Mouse (Mus musculus) T-helper 2 cell (primary cell): Measurements from ENCODE around the gene Gm4792.

Experiments
- in situ Hi-C: fragments of 300-600 bp; cut with MboI, MseI; formaldehyde crosslinking; loops from one replicate; pipeline ENCODE4 v1.15.1; 2025; ENCODE audit warnings: high pct_unique_total_duplicates

Gene Gm4792

DNA sequence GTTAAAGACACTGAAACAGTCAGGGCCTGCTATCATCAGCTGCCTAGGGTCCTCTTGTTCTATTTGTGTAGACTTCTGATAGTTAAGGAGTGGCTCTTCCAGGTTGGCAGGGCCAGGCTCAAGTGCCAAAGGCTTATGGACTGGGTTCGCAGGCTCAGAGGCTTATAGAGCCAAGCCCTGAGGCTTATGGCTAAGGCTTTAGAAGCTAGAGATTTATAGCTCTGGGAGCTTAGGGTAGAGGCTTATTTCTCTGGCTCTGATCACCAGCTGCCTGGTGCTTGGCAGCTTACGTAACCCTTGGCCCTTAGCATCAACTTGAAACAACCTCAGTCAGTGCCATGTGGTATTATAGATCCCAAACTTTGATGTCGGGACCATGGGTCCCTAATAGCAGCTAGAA, at the start of gene Gm4792:
Gene Gm4792, minus strand, starts transcription at position 233 of the 400 bp plus-strand sequence.
- in situ Hi-C loops: no loop called here

DNA sequence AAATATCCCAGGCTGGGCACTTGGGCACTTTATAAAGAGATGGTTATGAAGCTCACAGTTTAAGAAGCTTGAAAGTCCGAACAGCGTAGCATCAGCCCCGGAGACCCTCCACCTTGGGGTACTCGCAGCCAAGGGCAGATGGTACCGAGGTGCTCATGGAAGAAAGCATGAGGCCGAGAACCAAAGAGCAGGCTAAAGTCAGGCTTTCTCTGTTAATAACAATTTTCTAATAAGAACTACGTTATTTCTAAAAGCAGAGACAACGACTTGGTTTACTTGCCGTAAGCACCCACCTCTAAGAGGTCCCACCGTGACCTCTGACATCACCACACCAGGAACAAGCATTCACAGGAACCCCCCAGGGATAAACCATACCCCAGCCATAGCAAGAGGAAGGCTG, 49.5 kb upstream of the Gm4792 start:
- in situ Hi-C loops: no loop called here

DNA sequence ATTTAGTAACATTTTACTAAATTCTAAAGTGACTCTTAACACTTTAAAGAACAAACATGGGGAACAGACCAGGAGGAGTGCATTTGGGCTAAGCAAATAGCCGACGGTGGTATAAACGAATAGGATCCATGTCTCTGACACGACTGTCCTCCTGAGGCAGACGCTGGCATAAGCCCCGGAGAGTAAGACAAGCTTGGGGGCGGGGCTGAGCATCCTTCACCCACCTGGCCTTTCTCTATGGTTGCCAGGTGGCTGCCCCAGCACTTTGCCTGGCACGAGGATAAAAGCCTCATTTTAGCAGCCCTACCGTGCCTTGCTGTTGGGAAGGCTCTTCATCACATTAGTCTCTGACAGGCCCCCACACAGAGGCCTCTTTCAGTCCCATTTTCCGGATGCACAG, 48.8 kb upstream of the Gm4792 start:
- in situ Hi-C loops: no loop called here

DNA sequence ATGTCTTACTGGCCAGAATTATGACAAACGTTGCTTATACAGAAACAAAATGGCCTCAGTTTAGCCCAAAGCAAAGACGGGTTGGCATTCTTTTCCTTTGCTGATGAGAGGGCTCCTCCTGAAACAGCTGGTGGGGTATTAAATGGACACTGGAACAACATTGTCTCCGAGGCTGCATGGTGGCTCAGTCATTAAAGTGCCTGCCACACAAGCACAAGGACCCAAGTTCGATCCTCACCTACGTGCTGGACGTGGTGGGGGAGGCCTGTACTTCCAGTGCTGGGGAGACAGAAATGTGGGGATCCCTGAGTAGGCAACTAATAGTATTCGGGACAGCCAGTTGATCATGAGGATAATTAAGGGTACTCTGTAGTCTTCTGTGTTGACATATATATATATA, 48.1 kb upstream of the Gm4792 start:
- in situ Hi-C loops: no loop called here

DNA sequence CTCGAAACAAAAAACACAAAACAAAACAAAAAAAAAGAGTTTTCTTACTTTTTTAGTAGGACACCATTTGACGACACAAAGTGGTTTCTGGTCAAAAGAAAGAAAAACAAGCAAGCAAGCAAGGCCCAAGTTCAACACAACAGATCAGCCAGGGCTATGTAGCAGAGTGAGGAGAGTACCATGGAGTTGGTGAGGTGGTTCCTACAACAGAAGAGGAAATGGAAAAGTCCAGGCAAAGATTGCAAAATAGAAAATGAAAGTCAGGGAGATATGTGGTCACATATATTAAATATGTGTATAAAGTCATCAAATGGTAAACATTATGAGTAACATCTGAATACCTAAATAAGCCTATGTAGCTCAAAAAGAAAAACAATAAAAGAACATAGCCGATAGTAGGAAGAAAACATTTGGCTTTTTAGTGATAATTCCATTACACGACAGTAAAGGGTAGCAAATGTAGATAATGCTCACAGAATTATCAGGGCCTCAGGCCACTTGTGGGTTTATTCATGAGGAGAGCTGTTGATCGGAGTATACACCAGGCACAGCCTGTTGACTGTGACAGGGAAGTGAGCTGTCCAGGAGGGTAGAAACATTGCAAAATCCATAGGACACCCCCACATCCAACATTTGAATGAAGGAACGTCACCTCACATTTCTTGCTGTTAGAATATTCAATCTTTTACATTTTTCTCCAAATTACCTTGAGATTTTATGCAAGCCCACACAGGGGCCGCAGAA, 47.2 kb upstream of the Gm4792 start:
- in situ Hi-C loops: no loop called here

DNA sequence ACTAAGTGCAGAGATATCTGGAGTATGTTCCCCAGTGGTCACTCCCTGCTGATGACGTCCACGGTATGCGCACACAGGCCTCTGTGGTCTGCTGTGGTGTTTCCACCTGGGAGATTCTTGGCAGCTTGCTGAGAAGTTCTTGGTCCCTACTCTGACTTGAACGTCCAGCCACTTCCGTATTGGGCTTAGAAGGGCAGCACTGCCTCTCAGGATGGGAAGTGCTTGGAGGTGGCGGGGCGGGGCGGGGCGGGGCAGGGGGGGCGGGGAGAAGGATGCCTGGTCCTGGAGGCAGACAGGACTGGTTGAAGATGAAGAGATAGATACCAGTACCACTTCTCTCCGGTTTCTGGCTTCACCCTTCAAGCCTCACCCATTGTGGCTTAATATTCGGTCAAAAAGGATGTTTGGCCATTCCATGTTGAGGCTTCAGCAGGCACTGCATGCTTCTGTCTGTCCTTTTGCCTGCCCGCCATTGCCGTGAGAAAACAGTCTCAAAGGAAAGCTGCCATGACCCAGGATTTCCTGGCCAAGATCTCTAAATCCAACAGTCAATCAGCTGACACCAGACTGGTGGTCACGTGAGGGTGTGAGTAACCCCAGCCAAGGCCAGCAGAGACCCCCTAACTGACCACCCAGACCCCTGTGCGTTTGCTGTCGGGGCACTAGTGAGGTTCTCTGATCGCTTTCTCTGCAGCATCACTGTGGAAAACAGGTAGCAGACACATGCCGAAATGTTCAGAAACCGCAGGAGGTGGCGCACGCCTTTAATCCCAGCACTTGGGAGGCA, 46.3 kb upstream of the Gm4792 start:
- in situ Hi-C loops: no loop called here

DNA sequence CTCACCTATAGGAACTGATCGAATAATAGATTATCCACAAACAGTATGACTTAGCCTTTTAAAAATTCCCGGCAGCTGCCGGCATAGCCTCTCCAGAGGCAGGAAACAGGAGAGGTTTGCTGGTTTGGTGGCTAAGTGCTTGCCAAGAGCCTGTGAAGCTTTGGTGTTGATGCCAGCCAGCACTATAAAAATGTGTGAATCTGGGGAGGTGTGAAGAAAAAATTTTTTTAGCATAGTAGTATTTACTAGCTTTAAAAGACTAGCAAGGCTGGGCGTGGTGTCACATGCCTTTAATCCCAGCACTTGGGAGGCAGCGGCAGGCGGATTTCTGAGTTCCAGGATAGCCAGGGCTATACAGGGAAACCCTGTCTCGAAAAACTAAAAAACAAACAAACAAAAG, 45.1 kb upstream of the Gm4792 start:
- in situ Hi-C loops: no loop called here

DNA sequence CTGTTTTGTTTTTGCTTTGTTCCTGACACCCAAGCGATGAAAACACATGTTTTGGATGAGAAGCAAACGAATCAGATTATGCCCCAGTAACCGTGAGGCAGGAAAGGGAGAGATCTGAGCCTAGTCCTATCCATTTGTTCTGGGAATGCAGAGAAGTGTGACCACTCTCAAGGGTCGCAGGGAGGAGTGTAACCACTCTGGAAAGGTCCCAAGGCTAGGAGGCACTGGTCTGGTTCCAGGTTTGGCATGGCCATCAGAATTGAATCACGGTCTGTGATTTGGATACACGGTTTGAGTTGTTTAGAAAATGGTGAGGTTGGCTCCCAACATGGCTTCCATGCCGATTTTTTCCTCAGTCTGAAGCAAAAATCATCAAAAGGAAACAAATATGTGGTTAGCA, 43.8 kb upstream of the Gm4792 start:
- in situ Hi-C loops: no loop called here

DNA sequence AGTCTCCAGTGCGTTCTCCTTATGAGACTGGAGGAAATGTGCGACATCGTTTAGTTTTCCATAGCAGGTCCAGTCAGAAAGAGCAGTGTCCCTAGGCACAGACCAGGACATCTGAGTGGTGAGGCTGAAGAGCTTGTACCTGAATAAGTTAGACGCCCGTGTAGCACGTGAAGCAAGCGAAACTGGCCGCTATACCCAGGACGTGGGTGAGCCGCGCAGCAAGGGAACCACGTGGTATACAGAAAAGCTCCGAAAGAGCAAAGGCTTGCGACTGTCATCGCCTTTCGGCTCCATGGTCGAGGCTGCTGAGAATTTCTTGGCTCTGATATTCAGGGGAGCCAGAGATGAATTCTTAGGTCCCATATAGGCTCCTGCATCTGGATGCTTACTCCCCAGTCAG, 43.0 kb upstream of the Gm4792 start:
- in situ Hi-C loops: no loop called here

DNA sequence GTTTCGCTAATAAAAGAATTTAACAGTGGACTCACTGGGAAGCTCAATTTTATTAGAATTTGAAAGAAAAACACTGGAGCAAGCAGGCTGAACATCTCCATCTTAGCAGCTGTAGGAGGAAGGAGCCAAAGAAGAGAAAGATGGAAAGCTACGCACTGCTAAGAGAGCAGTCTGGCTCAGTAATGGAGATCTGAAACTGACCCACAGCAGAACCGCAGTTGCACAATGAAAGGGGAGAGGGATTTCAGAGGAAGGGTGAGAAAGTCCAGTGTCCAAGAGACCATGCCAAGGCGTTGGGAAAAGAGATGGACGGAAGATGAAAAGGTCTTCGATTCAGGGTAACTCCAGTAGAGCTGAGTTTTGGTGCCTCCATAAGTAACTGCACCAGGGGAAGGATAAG, 37.6 kb upstream of the Gm4792 start:
- in situ Hi-C loops: loop anchor here (5.0 kb wide), 1 partner anchor 76 kb away; no protein-coding TSS in a partner anchor

DNA sequence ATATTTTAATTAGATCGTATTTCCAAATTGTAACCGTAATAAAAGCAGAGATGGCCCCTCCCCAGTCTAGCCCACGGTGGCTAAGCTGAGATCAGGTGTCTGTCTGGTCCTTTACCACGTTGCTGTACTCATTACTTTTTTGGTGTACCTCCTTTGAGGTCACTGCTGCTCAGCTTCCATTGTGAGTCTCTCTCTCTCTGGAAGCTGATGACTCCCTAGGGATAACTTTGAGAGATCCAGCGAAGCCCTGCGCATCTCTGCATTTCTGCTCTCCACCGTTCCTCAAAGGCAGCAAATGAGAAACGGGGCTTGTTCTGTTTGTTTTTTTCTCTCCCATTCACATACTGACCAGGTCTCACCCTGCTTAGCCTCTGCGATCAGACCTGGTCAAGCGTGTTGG, 36.5 kb upstream of the Gm4792 start:
- in situ Hi-C loops: loop anchor here (5.0 kb wide), 1 partner anchor 77 kb away; no protein-coding TSS in a partner anchor

DNA sequence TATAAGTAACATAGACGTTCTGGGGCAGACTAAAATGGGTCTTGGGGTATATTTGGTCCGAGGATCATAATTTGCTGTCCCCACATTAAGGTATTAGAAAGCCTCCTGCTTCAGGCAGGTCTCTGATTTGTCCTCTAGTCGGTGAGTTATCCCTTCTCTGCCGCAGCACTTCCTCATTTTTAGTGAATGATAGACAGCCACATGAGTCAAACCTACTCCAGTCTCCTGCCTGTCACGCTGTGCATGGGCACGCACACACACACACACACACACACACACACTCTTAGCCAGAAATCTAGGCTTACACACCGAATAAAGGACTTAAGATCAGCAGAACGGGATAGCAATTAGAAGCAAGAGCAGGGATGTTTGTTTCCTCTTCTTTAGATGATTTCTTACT, 34.8 kb upstream of the Gm4792 start:
- in situ Hi-C loops: no loop called here

DNA sequence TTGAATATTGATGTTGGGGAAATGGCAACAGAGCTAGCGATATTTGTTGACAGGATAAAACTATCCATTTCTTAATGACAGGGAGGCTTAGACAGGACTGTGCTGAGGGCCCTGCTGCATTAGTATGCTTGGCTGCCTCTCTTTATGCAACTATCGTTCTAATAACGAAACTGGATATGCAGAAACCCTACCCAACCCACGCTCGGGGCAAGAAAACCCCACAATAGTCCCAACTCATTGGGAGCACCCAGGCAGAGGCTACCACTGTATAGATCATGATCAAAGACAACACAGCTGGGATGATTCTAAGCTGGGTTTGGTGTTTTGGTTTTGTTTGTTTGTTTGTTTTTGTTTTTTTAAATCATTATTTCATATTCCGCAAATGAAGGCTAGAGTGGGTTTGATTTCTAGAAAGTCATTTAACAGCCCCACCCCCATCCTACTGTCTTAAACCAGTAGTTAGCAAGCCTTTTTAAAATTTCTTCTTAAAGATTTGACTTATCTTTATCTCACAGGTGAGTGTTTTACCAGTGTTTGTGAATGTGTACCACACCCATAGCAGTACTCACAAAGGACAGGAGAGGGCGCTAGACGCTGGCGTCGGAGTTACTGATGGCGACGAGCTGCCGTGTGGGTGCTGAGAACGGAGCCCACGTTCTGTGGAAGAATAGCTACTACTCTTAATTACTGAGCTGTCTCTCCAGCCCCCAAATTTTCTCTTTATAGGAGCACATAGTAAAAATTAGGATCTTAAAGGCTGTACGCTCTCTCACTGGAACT, 34.0 kb upstream of the Gm4792 start:
- in situ Hi-C loops: no loop called here

DNA sequence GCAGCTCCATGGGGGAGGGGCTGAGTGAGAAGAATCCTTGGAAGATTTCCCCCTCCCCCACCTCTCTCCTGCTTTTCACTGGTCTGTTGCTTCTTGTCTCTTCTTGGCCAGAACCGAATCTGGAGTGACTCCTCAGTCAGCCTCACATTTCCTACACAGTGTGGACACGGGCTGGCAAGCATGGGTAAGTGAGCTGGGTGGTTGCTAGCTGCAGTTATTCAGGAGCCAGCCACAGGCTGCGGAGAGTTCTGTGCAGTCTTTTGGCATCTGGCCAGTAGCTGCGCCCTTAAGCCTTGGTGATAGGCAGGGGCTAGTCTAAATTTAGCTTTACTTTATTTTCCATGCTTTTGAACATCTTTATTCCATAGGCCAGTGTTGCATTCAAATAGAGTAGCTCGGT, 31.5 kb upstream of the Gm4792 start:
- in situ Hi-C loops: no loop called here

DNA sequence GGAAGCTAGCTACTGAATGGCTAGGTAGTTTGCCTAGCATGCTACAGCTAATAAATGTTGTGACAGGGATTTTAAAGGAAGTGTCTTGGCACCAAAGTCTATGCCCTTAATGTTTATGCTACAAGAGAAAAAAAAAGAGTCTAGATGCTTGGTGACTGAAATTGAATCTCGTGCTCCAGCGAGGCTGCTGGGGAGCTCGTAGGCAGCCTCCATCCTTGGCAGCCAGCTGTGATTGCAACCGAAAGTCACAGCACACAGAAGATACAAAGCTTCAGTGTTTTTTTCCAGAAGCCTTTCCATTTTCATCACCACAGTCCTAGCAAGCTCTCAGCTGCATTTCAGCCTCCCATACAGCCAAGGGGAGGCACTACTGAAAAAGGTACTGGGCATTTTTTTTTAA, 20.1 kb upstream of the Gm4792 start:
- in situ Hi-C loops: no loop called here

DNA sequence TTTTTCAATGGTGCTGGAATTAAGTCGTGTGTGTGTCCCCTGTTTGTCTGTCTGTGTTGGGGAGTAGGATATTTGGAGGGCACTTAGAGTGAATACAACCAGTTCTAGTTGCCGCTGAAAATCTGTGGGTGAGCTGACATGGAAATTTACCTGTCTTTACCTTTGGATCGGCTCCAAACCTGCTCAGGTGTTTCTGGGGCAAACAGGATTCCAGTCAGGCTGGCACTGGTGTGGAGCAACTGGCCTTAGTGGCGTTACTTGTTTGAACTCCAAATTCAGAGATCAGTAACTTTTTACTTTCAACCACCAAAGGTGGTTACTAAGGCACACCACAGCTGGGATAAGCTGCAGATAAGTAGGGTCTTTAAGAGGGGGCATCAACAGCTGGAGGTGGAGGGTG, 14.6 kb upstream of the Gm4792 start:
- in situ Hi-C loops: no loop called here

DNA sequence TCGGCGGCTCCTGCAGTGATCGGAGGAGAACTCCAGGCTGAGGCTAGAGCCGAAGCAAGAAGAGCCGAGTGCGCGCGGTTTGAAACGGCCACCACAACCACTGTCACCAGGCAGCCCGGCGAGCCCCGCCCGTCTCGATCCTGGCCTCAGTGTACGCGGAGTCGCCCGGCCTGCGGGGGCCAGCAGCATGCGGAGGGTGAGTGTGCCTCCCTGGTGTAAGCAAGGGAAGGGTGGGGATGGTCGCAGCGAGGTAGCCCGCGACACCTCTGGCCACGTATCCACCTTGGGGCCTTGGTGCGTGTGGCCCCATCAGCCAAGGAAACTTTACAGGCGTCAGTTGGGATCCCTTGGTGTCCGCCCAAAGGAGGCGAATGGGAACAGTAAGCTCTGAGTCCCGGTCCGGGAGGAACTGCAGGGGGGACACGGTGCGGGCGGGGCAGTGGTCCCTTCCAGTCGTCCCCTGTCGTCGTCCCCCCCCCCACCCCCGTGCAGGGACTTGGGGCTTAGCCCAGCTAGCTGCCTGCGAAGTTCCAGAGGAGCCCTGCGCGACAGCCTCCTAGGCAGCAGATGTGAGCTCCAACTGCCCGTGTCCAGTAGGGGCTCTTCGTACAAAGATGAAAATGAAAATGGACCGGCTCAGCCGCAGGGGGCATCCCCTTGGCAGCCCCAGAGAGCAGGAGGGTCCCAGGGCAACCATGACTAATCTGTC, 13.7 kb upstream of the Gm4792 start:
- in situ Hi-C loops: no loop called here

DNA sequence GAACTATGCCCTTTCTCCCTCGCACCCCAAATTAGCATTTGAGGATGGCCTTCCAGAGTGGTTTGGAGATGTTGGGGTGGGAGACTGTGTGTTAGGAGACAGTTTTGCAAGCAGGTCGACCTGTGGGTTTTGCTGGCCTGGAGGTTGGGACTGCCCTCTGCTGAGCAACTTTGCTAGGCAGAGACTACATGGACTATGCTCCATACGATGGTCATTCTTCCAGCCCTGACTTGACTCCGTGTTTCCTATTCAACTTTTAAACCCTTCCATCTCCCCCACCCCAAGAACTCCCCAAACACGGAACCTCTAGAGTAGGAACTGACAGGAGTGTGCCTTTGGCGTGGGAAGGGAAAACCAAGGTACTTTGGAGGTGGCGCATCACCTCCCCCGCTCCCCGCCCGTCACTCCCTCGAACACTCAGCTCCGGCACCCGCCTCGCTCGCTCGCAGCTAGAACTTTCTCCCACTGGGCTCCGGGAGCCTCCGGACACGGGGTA, 13.1 kb upstream of the Gm4792 start, which contains the start of gene Tmcc3:
Gene Tmcc3, plus strand, starts transcription at position 439 of the 496 bp plus-strand sequence.
- in situ Hi-C loops: no loop called here

DNA sequence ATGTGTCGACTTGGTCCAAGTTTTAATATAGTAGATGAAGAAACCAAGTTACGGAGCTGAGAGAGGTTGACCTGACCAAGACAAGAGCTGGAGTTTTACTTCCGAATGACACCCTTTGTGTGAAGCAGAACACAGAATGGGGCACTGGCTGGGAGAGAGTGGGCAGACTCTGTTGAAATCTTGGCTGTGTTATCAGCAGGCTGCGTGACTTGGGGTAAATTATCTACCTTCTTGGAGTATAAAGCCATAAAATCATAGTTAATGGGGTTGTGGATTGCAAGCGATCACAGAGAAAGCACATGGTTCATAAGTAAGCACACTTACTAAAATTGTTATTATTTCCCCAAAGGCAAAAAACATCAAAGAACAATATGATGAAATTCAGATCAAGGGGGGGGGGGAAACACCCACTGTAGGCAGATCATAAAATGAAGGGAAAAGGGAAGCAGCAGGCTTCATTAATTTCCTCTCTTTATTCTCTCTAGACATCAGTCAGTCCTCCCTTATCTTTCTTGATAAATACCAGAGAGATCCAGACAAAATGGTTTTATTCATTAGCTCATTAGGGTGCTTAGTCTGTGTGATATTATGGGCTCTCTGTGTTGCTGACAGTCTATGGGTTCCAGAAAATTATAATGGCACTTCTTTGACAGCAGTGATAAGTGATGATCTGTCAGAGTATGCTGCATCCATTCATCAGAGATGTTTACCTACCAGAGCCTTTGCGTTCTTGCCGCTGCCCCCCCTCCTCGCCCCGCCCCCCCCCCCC, 12.2 kb upstream of the Gm4792 start:
- in situ Hi-C loops: no loop called here

DNA sequence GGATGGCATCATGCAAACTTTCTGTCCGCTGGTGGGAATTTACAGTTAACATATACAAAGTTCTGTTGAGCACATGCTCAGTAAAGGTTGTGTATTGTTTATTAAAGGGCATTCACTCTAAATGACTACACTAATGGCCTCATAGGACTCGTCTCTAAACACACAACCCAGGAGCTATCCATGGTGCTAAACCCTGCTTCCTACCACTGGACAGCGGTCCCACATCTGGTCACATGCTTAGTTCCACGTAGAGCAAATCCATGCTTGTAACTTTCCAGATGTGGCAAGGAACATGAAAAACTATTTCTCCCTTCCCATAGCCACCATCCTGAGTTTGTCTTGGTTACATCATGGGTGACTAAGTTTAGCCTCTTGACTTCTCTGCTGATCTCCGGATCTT, 7.0 kb upstream of the Gm4792 start:
- in situ Hi-C loops: no loop called here
